Mouse (Mus musculus): ENCODE results near the gene Phospho1. TPM values are rescaled to one million over a fixed set of nuclear protein-coding genes. Genes with fewer than 3 reads are reported as not detected.

Phospho1 gene
- polyA plus RNA-seq, 1 experiment from 2014 or later, result 2.2 TPM

DNA sequence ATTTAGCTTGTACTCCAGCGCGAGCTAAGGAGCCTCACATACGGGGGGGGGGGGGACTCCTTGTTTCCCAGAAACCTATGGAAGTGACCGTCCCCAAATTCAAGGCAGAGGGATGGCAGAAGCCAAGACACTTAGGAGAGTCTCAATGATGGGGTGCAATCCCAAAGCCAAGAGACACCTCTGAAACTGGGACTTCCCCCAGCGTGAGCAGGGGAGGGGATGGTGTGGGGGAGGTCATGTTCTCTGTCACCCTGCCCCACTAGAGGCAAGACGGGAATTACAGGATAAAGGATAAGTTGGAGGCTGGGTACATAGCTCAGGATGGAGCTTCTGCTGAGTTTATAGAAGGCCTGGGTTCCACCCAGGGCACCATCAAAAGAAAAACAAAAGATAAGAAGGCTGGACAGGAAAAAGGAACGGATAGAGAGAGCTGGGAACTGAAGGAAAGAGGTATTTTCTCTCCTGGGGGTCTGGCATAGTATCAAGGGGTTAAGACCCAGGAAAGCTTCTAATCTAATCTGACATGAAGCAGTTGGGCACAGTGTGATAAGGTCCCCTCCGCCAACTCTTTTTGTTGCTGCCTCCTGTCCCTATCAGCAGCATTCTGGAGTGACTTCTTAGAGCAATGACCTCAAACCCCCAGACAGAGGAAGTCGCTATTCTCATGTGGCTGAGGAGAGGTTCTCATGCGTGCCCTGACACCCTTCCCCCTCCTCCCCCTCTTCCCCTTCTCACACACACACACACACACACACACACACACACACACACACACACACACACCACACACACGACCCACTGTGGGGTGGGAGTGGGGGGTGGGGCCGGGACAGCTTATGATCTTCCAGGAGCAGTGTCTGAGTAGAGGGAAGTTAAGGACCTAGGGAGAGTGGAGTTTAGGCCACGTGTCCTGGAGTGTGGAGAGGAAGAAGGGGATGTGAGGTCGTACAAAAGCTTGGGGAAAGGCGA, 10.7 kb downstream of the Phospho1 start:
- 0 out of 2 replicates have a peak overlapping the region, but pooled peaks have one; percentile 16 for H3K4me3 ChIP-seq
- peaks cover 52% of the 10 kb centered on the region for H3K27me3 ChIP-seq (replicated peaks)
- H3K27ac ChIP-seq (replicated peaks), result peak overlapping the region; percentile 70
- H3K4me2 ChIP-seq, result peak overlapping the region; percentile 52
- H3K9ac ChIP-seq, result peak overlapping the region; percentile 38; the same call in 1 of the 2 replicates
- peaks cover 75% of the 10 kb centered on the region for H3K4me1 ChIP-seq
- ATAC-seq (ENCODE audit: extremely low read depth, insufficient number of reproducible peaks, low FRiP score, low TSS enrichment), result peak; percentile 37; the same call in 1 of the 2 replicates
- no peaks in the 10 kb centered on the region for H3K36me3 ChIP-seq
- 10% methylated on average over 15 of the region's 15 CpGs for WGBS
- no peaks in the 10 kb centered on the region for H3K9me3 ChIP-seq

DNA sequence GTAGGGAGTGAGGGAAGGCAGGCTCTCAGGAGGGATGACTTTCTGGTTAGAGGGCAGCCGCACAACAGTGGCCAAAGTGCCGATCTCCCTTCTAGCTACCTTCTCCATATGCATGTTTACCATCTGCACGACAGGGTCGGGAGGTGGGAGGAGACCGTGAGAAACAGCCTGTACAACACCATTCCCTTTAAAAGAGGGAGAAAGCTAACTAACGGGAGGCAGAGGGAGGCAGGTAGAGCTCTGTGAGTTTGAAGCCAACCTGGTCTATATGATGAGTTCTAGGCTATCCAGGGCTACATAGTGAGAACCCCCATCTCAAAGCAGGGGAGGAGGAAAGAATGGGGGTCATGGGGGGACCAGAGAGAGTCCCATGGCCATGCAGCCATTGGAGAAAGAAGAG, 11.5 kb downstream of the Phospho1 start:
- 25% methylated on average over 6 of the region's 6 CpGs for WGBS
- ATAC-seq (ENCODE audit: extremely low read depth, insufficient number of reproducible peaks, low FRiP score, low TSS enrichment), result no peak

GRCm38 (mm10) chr11:95836433-95836832, 12.1 kb downstream of the Phospho1 start:
- WGBS, result 56% methylated on average over 6 of the region's 6 CpGs
- ATAC-seq (ENCODE audit: extremely low read depth, insufficient number of reproducible peaks, low FRiP score, low TSS enrichment), result no peak
- H3K27me3 ChIP-seq (replicated peaks), result peaks cover 49% of the 10 kb centered on the region
- no peak overlapping the region; the same call in 1 of the 2 replicates for H3K9ac ChIP-seq
- H3K4me3 ChIP-seq, result no peak overlapping the region
- peak overlapping the region; percentile 52 for H3K4me2 ChIP-seq
- peak overlapping the region; percentile 70 for H3K27ac ChIP-seq (replicated peaks)
- peaks cover 61% of the 10 kb centered on the region for H3K4me1 ChIP-seq
- no peaks in the 10 kb centered on the region for H3K9me3 ChIP-seq
- no peaks in the 10 kb centered on the region for H3K36me3 ChIP-seq

More for the DNA sequence above, 11.5 kb downstream of the Phospho1 start:
- Histone ChIP-seq H3K4me1 (peaks cover 67% of the 10 kb centered on the region), H3K36me3 (no peaks in the 10 kb centered on the region), H3K27ac (replicated peaks) (peak overlapping the region; percentile 70), H3K9ac (peak overlapping the region; percentile 38), H3K9me3 (no peaks in the 10 kb centered on the region), H3K27me3 (replicated peaks) (peaks cover 49% of the 10 kb centered on the region), H3K4me2 (peak overlapping the region; percentile 52), H3K4me3 (no peak overlapping the region)

DNA sequence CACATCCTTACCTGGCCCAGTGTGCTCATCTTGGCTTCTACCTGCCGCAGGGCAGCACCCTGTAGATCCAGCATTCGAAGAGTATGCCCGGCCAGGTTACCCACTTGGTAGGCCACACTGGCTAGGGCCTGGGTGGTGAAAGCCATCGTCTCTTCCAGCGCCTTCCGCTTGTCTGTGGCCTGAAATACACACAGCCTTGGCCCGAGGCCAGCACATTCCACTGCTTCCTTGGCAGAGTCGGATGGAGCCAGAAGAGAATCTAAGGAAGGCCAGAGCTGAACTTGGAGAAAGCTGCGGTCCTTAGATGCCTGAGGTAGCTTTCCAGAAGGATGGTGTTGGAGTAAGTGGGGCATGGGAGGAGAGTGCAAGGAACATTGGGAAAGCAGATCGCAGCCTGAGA, 12.8 kb downstream of the Phospho1 start, which contains the start of gene Gngt2:
Gene Gngt2, plus strand, starts transcription at position 158 of the 400 bp plus-strand sequence.
- ATAC-seq (ENCODE audit: extremely low read depth, insufficient number of reproducible peaks, low FRiP score, low TSS enrichment), result no peak
- no peaks in the 10 kb centered on the region for H3K36me3 ChIP-seq
- H3K27ac ChIP-seq (replicated peaks), result peak within 1 kb of the TSS; percentile 70
- 19% methylated on average over 10 of the region's 10 CpGs for WGBS
- H3K4me1 ChIP-seq, result peaks cover 64% of the 10 kb centered on the region
- peak within 1 kb of the TSS; percentile 64 for H3K4me2 ChIP-seq
- H3K9me3 ChIP-seq, result no peaks in the 10 kb centered on the region
- peak within 1 kb of the TSS; percentile 9 for H3K4me3 ChIP-seq
- peak within 1 kb of the TSS; percentile 33 for H3K9ac ChIP-seq
- H3K27me3 ChIP-seq (replicated peaks), result peaks cover 48% of the 10 kb centered on the region

- WGBS, result 64% methylated on average over 4 of the region's 4 CpGs
- ATAC-seq (ENCODE audit: extremely low read depth, insufficient number of reproducible peaks, low FRiP score, low TSS enrichment), result no peak
- peaks cover 64% of the 10 kb centered on the region for H3K4me1 ChIP-seq
- H3K27ac ChIP-seq (replicated peaks), result no peak overlapping the region
- no peaks in the 10 kb centered on the region for H3K36me3 ChIP-seq
- H3K9ac ChIP-seq, result no peak overlapping the region
- no peaks in the 10 kb centered on the region for H3K9me3 ChIP-seq
- H3K4me3 ChIP-seq, result no peak overlapping the region
- H3K27me3 ChIP-seq (replicated peaks), result peaks cover 43% of the 10 kb centered on the region
- peak overlapping the region; percentile 64 for H3K4me2 ChIP-seq
These were observed 14.3 kb downstream of the Phospho1 start for GRCm38 (mm10) chr11:95838598-95838997.

DNA sequence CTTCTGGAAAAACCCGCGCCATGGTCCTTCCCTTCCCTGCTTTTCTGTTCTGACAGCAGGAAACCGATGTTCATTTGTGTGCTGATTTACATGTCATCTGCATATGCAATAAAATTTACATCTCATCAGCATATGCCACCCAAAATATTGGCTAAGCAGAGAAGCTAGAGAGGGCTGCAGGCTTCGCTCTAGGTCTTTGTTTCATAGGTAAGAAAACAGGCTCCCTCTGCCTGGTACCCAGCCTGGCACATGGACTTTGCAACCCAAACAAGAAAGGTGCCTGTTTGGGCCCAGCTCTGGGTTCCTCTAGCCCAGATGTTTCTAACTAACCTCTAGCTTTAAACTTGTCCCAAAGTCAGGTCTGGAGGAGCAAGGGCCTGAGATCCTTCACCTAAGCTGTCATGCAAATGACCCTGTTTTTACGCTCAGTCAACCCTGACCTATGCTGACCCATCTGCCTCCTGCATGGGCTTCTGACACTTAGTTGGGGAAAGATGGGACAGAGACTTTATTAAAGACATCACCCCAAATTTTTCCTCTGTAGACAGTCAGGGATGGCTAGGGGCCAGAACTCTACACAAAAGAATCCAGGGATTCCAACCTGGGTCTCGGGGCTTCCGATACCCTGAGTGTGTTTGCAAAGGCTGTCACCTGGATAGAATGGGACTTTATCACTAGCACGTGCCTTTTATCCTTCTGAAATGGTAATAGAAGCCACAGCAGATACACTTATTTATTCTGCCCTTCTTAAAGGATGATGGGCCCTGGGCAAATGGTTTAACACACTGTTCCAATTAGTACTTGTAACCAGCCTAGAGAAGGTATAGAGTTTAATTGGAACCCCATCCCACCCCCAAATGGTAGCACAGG, 14.9 kb downstream of the Phospho1 start:
- Histone ChIP-seq H3K4me3 (peak overlapping the region; percentile 54), H3K4me2 (peak overlapping the region; percentile 64)
- 66% methylated on average over 8 of the region's 8 CpGs for WGBS

GRCm38 (mm10) chr11:95840694-95841497, 16.6 kb downstream of the Phospho1 start:
- no peak for ATAC-seq (ENCODE audit: extremely low read depth, insufficient number of reproducible peaks, low FRiP score, low TSS enrichment)
- H3K36me3 ChIP-seq, result no peaks in the 10 kb centered on the region
- 61% methylated on average over 5 of the region's 5 CpGs for WGBS
- H3K4me3 ChIP-seq, result peak overlapping the region; percentile 54
- no peaks in the 10 kb centered on the region for H3K9me3 ChIP-seq
- H3K27me3 ChIP-seq (replicated peaks), result peaks cover 29% of the 10 kb centered on the region; the same call in 1 of the 2 replicates
- peaks cover 41% of the 10 kb centered on the region for H3K4me1 ChIP-seq
- peak overlapping the region; percentile 64 for H3K4me2 ChIP-seq
- peak overlapping the region; percentile 85 for H3K27ac ChIP-seq (replicated peaks)
- H3K9ac ChIP-seq, result peak overlapping the region; percentile 77

More for the DNA sequence above, 14.9 kb downstream of the Phospho1 start:
- H3K36me3 ChIP-seq, result no peaks in the 10 kb centered on the region
- ATAC-seq (ENCODE audit: extremely low read depth, insufficient number of reproducible peaks, low FRiP score, low TSS enrichment), result no peak
- H3K9me3 ChIP-seq, result no peaks in the 10 kb centered on the region
- no peak overlapping the region for H3K9ac ChIP-seq
- H3K27me3 ChIP-seq (replicated peaks), result peaks cover 39% of the 10 kb centered on the region
- no peak overlapping the region for H3K27ac ChIP-seq (replicated peaks)
- peaks cover 58% of the 10 kb centered on the region for H3K4me1 ChIP-seq

DNA sequence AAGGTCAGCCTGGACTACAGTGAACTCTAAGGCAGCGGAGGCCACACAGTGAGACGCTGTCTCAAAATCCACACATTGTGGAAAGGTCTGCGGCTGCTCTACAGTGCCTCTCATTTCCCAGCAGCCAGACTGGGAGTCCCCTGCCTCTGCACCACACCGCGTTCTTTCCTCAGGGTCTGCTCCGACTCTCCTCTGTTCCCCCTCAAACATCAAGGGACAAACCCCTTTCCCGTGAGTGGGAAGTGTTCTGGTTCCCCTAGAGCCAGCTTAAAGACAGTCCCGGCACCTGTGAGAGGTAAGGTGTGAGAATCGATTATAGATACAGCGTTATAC, 17.2 kb downstream of the Phospho1 start:
- ATAC-seq (ENCODE audit: extremely low read depth, insufficient number of reproducible peaks, low FRiP score, low TSS enrichment), result no peak
- Histone ChIP-seq H3K27ac (replicated peaks) (peak overlapping the region; percentile 85), H3K4me3 (peak overlapping the region; percentile 54), H3K27me3 (replicated peaks) (peaks cover 29% of the 10 kb centered on the region; the same call in 1 of the 2 replicates), H3K9ac (peak overlapping the region; percentile 77), H3K4me1 (peaks cover 36% of the 10 kb centered on the region), H3K4me2 (peak overlapping the region; percentile 64), H3K36me3 (no peaks in the 10 kb centered on the region), H3K9me3 (no peaks in the 10 kb centered on the region)
- WGBS, result 47% methylated on average over 10 of the region's 10 CpGs

DNA sequence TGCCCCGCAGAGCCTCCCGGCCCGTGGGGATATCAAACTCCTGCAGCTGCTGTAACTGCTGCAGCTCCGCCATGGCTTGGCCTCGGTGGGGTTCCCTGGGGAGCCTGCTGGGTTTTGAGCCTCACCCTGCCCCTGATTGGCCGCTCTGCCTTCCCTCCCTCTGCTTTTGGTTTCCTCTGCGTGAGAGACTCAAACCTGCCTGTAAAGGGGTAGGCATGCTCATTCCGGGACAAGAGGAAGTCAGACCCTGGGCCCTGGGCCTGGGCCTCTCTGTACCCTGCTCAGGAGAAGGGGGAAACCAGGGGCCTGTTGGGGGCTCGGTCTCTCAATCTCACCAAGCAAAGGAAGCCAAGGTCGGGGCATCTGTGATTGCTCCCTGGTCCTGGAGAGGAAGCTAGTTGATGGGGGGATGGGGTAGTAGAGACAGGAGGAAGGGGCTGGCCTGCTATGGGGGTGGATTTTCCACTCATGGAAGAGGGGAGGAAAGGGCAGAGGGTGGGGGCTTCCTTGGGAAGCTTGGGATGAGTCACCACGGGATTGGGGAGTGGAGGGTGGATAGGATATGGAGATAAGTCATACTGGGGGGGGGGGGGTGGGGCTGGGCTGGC, 17.9 kb downstream of the Phospho1 start, which contains the start of gene Abi3:
Gene Abi3, minus strand, starts transcription at position 403 of the 608 bp plus-strand sequence.
- no peaks in the 10 kb centered on the region for H3K9me3 ChIP-seq
- 12% methylated on average over 11 of the region's 11 CpGs for WGBS

GRCm38 (mm10) chr11:95842953-95843352, 18.7 kb downstream of the Phospho1 start:
- Histone ChIP-seq H3K27me3 (replicated peaks) (peaks cover 29% of the 10 kb centered on the region; the same call in 1 of the 2 replicates), H3K9ac (0 out of 2 replicates have a peak overlapping the region, but pooled peaks have one; percentile 48), H3K36me3 (no peaks in the 10 kb centered on the region), H3K4me1 (peaks cover 21% of the 10 kb centered on the region), H3K4me2 (peak overlapping the region; percentile 64), H3K9me3 (no peaks in the 10 kb centered on the region), H3K27ac (replicated peaks) (peak overlapping the region; percentile 85), H3K4me3 (peak overlapping the region; percentile 54)
- no peak for ATAC-seq (ENCODE audit: extremely low read depth, insufficient number of reproducible peaks, low FRiP score, low TSS enrichment)
- WGBS, result 45% methylated on average over 5 of the region's 5 CpGs

More for the DNA sequence above, 17.9 kb downstream of the Phospho1 start, which contains the start of gene Abi3:
- Histone ChIP-seq H3K36me3 (no peaks in the 10 kb centered on the region), H3K27me3 (replicated peaks) (peaks cover 29% of the 10 kb centered on the region; the same call in 1 of the 2 replicates), H3K4me1 (peaks cover 28% of the 10 kb centered on the region), H3K4me3 (peak within 1 kb of the TSS; percentile 54), H3K4me2 (peak within 1 kb of the TSS; percentile 64), H3K9ac (peak within 1 kb of the TSS; percentile 77), H3K27ac (replicated peaks) (peak within 1 kb of the TSS; percentile 85)
- peak; percentile 47; the same call in 1 of the 2 replicates for ATAC-seq (ENCODE audit: extremely low read depth, insufficient number of reproducible peaks, low FRiP score, low TSS enrichment)
